Mouse (Mus musculus): Measurements from ENCODE around the gene Flt1.

DNA sequence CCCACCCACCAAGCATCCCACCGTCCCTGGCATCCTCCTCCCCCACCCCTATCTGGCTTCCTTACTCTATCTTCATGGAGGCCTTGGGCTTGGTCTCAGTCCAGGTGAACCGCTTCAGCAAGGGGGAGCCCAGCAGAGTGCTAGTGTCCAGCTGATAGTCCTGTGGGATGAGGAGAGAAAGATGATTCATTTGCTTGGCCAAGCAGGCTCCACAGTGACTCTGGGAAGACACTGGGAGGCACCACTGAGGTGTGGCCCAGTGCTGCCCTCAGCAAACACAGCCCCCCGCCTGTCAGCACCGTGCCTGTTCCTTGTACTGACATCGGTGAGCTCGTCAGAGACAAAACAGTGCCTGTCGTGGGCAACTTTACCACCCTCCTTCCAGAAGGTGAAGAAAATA is 159.5 kb downstream of the Flt1 start:
- TF ChIP-seq CTCF (IDR thresholded peaks at IDR 0.05; ENCODE audit: low read depth, low read length) (no peak), POLR2A (IDR thresholded peaks at IDR 0.05; ENCODE audit: borderline replicate concordance, low read depth, low read length) (no peak)
